Mouse (Mus musculus) gastrocnemius, postnatal 25 days (tissue): ENCODE measurements at regions not wholly inside any gene's neighbourhood (a gene's known extent, or its start where the extent isn't known, plus 50 kb on each side); places are given as distances from the start of the nearest gene placed in this dataset.
"Not testable (repeated sequence)": the region's sequence is repeated elsewhere in the genome, so short reads cannot be mapped to it uniquely, and the experiment has no call there.

ENCODE experiments used
- DNase-seq: peaks from one replicate; pipeline ENCODE4 v3.0.0; 2022

- DNase-seq: no peak
These were observed 137.8 kb downstream of the B3glct start for GRCm38 (mm10) chr5:149815879-149816278.

GRCm38 (mm10) chr5:149818812-149819211 is 140.8 kb downstream of the B3glct start:
- DNase-seq: no peak

- DNase-seq: no peak
These were observed 145.8 kb downstream of the B3glct start for GRCm38 (mm10) chr5:149823821-149824220.

GRCm38 (mm10) chr5:149827599-149827998 is 149.6 kb downstream of the B3glct start:
- DNase-seq: no peak

GRCm38 (mm10) chr5:149831122-149831861 is 153.3 kb downstream of the B3glct start:
- peak; percentile 19 for DNase-seq

- no peak for DNase-seq
These were observed 159.3 kb downstream of the B3glct start for GRCm38 (mm10) chr5:149837379-149837778.

GRCm38 (mm10) chr5:149842491-149842890 is 164.5 kb downstream of the B3glct start:
- DNase-seq: no peak

- no peak for DNase-seq
These were observed 165.3 kb downstream of the B3glct start for GRCm38 (mm10) chr5:149843310-149843709.

GRCm38 (mm10) chr5:149845256-149845655 is 167.2 kb downstream of the B3glct start:
- no peak for DNase-seq

GRCm38 (mm10) chr5:149848465-149848864 is 170.0 kb upstream of the Rxfp2 start:
- no peak for DNase-seq

- no peak for DNase-seq
These were observed 167.5 kb upstream of the Rxfp2 start for GRCm38 (mm10) chr5:149851011-149851410.

GRCm38 (mm10) chr5:149852516-149852915 is 166.0 kb upstream of the Rxfp2 start:
- DNase-seq: no peak

- no peak for DNase-seq
These were observed 162.4 kb upstream of the Rxfp2 start for GRCm38 (mm10) chr5:149856101-149856500.

- DNase-seq: no peak
These were observed 161.5 kb upstream of the Rxfp2 start for GRCm38 (mm10) chr5:149857019-149857418.

GRCm38 (mm10) chr5:149861489-149861962 is 156.9 kb upstream of the Rxfp2 start:
- peak; percentile 24 for DNase-seq

- DNase-seq: no peak
These were observed 150.5 kb upstream of the Rxfp2 start for GRCm38 (mm10) chr5:149867926-149868325.

GRCm38 (mm10) chr5:149869441-149869840 is 149.0 kb upstream of the Rxfp2 start:
- DNase-seq: peak; percentile 25

- DNase-seq: no peak
These were observed 147.9 kb upstream of the Rxfp2 start for GRCm38 (mm10) chr5:149870596-149870995.

- DNase-seq: no peak
These were observed 147.0 kb upstream of the Rxfp2 start for GRCm38 (mm10) chr5:149871521-149871920.

- DNase-seq: no peak
These were observed 144.9 kb upstream of the Rxfp2 start for GRCm38 (mm10) chr5:149873482-149874002.

- DNase-seq: no peak
These were observed 144.1 kb upstream of the Rxfp2 start for GRCm38 (mm10) chr5:149874342-149874741.

- DNase-seq: not testable (repeated sequence)
These were observed 126.0 kb upstream of the Rxfp2 start for GRCm38 (mm10) chr5:149892453-149892852.

GRCm38 (mm10) chr5:149906927-149907326 is 111.5 kb upstream of the Rxfp2 start:
- DNase-seq: no peak
